Mouse (Mus musculus): ENCODE data around the gene Serpina7.

Gene Serpina7

DNA sequence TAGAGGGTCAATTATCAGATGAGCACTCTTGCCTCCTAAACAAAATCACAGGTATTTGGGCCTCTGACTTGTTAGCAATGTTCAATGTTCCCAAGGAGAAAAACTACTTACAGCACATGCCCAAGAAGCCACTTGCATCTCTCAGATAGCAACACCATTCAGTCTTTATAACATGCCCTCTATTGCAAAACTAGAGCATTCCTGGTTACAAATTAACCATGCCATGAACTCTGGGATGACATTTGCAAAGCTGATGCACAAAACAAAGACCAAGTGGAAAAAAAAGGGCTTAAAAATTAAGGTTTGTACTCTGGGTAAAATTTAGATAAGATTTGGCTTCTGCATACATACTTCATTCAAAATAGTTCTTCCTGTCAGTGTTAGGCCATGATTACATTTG is at the start of gene Serpina7:
TSS of gene Serpina7 (minus strand) at position 160 of the 400 bp plus-strand sequence.
- no peak for DNase-seq (ENCODE audit: low spot score)

DNA sequence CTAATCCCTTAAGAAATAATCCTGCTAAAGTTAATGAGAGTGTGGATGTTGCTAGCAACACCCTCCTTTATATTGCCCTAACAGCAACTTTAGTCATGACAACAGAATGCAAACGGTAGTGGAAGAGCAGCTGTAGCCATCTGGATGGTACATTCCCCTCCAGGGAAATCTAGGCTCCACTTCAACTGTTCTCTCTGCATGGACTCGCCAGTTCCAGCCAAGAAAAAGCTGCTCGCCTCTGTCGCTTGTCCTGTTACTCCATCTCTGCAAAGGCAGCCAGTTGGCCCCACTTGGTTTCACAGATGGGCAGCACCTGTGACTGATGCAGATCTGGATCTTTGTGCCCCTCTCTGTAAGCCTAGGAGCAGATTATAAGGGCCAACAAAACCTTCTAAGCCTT is 49.0 kb upstream of the Serpina7 start:
- DNase-seq (ENCODE audit: low spot score): no peak

DNA sequence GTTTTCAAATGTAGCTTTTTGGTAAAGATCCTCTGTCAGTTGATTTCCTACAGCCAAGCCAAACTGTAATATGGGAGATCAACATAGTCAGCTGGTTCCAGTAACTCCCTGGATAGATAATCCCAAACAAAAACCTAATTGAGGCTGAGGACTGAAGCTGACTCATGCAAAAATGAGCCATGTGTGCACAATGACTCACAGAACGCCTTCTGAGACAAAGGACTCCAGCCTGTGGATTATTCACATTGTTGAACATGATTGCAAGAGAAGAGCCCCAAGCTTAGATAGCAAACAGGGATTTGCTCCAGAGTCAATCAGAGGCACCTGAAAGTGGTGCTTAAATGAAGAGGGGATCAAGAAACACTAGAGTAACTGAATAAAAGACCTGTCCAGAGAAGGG is 12.2 kb upstream of the Serpina7 start:
- DNase-seq (ENCODE audit: low spot score): no peak

DNA sequence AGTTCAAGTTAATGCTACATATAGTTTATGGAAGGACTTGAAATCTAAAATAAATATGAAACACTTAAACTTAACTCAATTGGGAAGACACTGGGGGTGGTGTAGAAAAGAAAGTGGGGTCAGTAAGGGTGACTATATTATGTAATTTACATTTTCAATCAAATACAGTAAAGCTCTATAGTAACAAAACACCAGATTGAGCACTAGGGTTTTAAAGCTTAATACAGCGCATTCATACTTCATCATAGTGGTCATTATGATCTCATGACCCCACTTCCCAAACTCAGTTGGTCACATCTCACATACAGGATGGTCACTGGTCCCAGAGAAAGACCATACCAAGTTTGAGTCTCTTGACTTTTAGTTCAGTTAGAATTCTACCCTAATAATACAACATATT is 907 bp upstream of the Serpina7 start, which contains the start of gene 4930513O06Rik:
TSS of gene 4930513O06Rik (plus strand) at position 301 of the 400 bp plus-strand sequence.
- no peak for DNase-seq (ENCODE audit: low spot score)

DNA sequence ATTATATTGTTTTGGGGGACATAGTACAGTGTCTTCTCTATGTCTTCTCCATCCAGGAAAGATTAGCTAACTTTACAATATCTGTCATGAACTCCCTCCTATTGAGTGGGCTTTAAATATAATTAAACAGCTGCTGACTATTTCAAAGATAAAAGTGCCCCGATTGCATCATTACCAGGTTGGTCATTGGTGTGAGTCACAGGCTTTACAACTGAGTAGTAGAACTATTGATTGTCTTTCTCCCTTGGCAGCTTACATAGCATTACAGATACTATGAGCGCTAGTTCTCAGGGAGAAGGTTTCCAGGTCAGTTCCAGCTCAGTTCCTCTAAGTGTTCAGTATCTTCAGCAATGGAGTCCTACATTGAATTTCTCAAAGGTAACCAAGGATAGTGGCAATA is 6.5 kb downstream of the Serpina7 start:
- DNase-seq (ENCODE audit: low spot score): no peak

DNA sequence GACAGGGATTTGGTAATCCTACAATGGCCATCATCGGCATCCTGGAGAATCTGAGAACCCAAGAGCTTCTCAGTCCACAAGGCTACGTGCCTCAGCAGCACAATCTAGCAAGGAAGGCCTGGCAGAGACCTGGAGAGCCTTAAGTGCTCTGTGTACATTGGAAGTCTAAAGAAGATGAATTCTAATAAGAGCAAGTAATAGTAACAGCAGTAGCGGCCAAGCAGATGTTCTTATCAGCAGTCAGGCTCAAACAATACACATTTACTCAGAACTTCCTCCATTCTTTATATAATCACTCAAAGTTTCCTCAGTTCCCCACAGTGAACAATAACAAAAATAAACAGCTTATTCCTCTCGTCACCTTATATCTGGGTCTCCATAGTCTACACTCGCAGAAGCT is 21.0 kb downstream of the Serpina7 start:
- DNase-seq (ENCODE audit: low spot score): no peak

DNA sequence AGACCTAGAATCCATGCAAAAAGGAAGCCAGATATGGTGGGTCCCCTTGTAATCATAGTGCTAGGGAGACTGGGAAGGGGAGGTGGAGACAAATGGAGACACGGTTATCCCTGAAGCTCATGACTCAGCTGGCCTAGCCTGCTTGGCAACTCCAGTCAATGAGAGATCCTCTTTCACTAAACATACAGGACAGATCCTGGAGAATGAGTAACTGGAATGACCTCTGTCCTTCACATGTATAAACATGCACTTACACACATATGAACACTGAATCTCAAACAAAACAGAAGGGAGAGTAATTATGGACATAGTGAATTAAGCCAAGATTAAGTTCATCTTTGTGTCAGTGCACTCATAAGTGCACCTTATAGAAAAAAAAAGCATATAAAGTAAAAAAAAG is 31.9 kb downstream of the Serpina7 start:
- no peak for DNase-seq (ENCODE audit: low spot score)

DNA sequence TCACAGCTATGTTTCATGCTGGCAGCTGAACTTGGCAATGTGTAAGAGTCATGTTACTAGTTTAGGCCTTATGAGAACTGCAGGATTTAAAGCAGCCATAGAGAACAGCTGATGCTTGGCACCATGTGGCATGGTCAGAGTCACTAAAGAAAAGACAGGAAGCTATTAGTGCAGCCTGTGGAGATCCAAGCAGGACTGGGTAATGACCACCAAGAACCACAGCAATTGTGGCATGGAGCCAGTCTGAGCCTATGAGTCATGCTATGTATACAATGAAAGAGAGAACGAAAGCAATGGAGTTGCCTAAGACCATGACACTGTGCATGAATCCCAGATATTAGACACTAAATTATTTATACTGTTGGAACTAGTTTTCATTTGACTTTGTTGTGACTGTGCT is 33.1 kb downstream of the Serpina7 start:
- no peak for DNase-seq (ENCODE audit: low spot score)

DNA sequence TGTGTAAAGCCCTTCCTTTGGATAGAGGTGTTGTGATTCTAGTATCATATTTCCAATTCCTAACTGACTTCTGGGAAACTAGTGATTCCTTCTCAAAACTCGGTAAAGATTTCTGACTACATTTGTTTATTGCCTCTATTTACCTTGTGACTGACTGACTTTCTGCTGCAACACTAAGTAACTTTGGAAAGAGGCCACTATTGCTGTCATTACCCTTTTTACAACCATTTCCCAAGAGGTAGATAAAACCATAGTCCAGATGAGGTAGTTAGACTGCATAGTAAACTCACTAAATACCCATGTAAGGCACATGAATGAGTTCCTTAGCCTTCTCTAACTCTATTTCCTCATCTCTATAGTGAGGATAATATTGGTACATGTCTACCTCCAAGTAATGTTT is 43.9 kb downstream of the Serpina7 start:
- DNase-seq (ENCODE audit: low spot score): no peak

DNA sequence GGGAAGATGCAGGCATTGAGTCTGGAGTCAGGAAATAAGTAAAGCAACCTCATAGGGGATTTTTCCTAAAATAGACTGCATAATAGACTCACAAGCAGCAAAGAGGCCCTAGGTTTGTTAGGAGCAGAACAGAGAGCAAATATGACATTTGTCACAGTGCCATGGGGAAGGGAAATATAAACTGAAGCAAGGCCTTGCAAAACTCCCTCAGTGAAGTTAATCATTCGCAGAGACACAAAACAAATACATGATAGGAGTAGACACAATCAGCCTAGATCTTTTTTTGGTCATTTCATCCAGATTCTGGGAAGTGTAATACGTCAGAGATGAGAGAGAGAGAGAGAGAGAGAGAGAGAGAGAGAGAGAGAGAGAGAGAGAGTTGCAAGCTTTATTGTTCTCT is 45.7 kb downstream of the Serpina7 start:
- no peak for DNase-seq (ENCODE audit: low spot score)

DNA sequence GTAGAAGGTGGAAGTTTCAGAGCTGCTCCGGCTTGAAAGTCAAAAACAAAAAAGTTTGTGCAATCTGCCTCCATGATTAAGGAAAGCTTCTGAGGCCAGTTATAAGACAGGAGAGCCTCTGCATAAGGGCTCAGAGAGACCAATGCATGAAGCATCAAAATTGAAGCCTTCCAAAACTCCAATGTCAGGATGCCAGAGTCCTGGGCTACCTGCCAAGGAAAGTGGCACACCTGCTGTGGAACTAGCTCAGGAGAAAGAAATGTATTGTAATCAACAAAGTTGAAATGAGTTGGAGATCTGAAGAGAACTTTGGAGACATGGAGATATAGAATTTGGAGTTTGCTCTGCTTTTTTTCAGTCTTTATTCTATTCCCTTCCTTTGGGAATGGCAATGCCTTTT is 47.4 kb downstream of the Serpina7 start:
- no peak for DNase-seq (ENCODE audit: low spot score)

Measured in spleen, adult 12 weeks (tissue).